Mouse (Mus musculus): ENCODE results near the gene Capn8.

- TF ChIP-seq CTCF (IDR thresholded peaks at IDR 0.05; ENCODE audit: low read depth, low read length) (no peak), POLR2A (IDR thresholded peaks at IDR 0.05; ENCODE audit: insufficient read depth, low read length) (no peak)
Observed at GRCm38 (mm10) chr1:182675346-182675745, 110.5 kb downstream of the Capn8 start.
